Mouse (Mus musculus): ENCODE data around the gene Ccr6. TPM values are rescaled to one million over a fixed set of nuclear protein-coding genes. Genes with fewer than 3 reads are reported as not detected.

The Ccr6 gene
- not detected for polyA plus RNA-seq (2012; fragmentation: generic; extraction: Trizol)
- long read RNA-seq, experiment 1: 0 reads
- long read RNA-seq, experiment 2: 0 reads

DNA sequence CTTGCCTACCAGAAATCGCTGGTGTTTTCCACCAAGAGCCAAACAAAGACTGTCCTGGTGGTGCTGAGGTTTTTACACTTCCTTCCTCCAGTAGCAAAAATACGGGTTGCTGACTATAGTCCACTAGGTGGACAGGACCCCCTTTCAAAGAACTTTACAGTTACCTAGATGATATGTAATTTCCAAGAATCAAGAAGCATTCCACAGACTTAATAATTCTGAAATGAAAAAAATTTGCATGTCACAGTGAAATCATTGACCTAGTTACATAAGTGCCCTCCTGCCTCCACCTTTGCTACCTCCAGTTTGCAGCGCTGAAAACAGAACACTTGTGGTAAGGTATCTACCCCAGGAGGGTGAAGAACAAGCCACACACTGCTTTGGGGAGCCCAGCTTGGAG is at the start of gene Ccr6:
TSS of gene Ccr6 (plus strand) at position 301 of the 400 bp plus-strand sequence.
- Histone ChIP-seq H3K4me3 (ENCODE audit: insufficient read depth, poor library complexity, severe bottlenecking) (no peak within 1 kb of the TSS), H3K79me2 (ENCODE audit: control insufficient read depth, insufficient read depth) (no peaks in the 10 kb centered on the region), H3K27me3 (ENCODE audit: control insufficient read depth, insufficient read depth, insufficient read length) (peaks cover 67% of the 10 kb centered on the region), H3K79me3 (ENCODE audit: low read depth) (no peaks in the 10 kb centered on the region), H3ac (ENCODE audit: control insufficient read depth, insufficient read length, low read depth) (no peak within 1 kb of the TSS), H3K36me3 (ENCODE audit: control insufficient read depth, insufficient read depth) (no peaks in the 10 kb centered on the region)
- no peak for TF ChIP-seq FOSL1 (IDR thresholded peaks at IDR 0.05; ENCODE audit: insufficient read depth, low read length, poor library complexity, severe bottlenecking)
- TF ChIP-seq MYOG (IDR thresholded peaks at IDR 0.05; ENCODE audit: control insufficient read depth, extremely low read depth, insufficient read length): no peak

DNA sequence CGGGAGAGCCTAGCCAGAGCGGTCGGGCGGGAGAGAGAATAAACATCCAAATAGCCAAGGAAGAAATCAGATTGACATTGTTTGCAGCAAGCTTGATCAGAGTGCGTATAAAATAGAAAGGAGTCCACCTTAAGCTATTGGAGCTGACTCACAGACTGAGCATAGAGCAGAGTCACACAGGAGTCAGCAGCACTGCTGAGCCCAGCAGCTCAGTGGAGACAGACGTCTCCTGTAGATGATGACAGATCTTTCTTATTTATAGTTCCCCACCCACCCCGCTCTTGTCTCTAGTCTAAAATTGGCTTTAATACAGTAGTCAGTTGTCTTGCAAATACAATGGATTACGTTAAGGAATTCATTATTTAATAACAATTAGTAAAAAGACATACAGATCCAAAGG is 42.2 kb upstream of the Ccr6 start:
- Histone ChIP-seq H3K4me3 (ENCODE audit: insufficient read depth, poor library complexity, severe bottlenecking) (no peak overlapping the region), H3K79me2 (ENCODE audit: control insufficient read depth, insufficient read depth) (no peaks in the 10 kb centered on the region), H3K79me3 (ENCODE audit: low read depth) (no peaks in the 10 kb centered on the region), H3ac (ENCODE audit: control insufficient read depth, insufficient read length, low read depth) (no peak overlapping the region), H3K36me3 (ENCODE audit: control insufficient read depth, insufficient read depth) (peaks cover 78% of the 10 kb centered on the region), H3K27me3 (ENCODE audit: control insufficient read depth, insufficient read depth, insufficient read length) (no peaks in the 10 kb centered on the region)
- TF ChIP-seq CTCF (IDR thresholded peaks at IDR 0.05; ENCODE audit: control insufficient read depth, insufficient read depth, insufficient read length): no peak
- no peak for TF ChIP-seq MYOG (IDR thresholded peaks at IDR 0.05; ENCODE audit: control insufficient read depth, extremely low read depth, insufficient read length)
- no peak for TF ChIP-seq MAX (IDR thresholded peaks at IDR 0.05)

DNA sequence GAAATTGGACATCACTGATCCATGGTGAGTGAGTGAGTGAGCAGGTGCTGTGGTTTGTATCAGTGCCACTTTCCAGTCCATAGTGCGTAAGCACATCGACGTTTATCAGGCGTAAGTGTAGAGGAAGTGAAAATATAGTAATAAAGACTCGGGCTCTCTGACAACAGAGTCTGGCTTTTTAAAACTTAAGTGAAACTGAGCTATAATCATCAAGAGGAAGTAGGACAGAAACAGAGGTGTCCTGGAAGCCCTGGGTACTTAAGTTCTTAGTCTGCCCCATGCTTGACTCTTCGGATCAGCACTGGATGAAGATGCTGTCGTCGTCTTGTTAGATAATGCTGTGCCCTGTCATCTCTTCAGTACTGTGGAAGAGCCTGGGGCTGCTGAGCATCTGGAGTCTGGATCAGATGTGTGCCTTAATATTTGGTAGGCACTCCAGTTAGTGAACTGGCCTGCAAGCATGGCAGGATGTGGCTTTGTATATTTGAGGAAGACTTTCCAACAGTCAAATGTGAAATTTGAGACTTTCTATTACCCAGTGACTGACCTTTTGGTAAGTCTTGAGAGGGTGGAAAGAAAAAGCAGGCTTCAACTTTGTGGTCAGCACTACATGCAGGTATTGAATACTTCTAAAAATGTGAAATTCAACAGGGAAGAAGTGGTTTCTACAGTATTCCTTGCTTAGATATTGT is 40.0 kb upstream of the Ccr6 start:
- H3K27me3 ChIP-seq (ENCODE audit: control insufficient read depth, insufficient read depth, insufficient read length): no peaks in the 10 kb centered on the region
- H3K36me3 ChIP-seq (ENCODE audit: control insufficient read depth, insufficient read depth): peaks cover 58% of the 10 kb centered on the region
- no peaks in the 10 kb centered on the region for H3K79me3 ChIP-seq (ENCODE audit: low read depth)
- no peaks in the 10 kb centered on the region for H3K79me2 ChIP-seq (ENCODE audit: control insufficient read depth, insufficient read depth)
- no peak overlapping the region for H3ac ChIP-seq (ENCODE audit: control insufficient read depth, insufficient read length, low read depth)
- no peak overlapping the region for H3K4me3 ChIP-seq (ENCODE audit: insufficient read depth, poor library complexity, severe bottlenecking)
- TF ChIP-seq USF1 (IDR thresholded peaks at IDR 0.05; ENCODE audit: low read depth) (no peak), CTCF (IDR thresholded peaks at IDR 0.05; ENCODE audit: control insufficient read depth, insufficient read depth, insufficient read length) (no peak), CEBPB (IDR thresholded peaks at IDR 0.05; ENCODE audit: low read depth) (no peak)

DNA sequence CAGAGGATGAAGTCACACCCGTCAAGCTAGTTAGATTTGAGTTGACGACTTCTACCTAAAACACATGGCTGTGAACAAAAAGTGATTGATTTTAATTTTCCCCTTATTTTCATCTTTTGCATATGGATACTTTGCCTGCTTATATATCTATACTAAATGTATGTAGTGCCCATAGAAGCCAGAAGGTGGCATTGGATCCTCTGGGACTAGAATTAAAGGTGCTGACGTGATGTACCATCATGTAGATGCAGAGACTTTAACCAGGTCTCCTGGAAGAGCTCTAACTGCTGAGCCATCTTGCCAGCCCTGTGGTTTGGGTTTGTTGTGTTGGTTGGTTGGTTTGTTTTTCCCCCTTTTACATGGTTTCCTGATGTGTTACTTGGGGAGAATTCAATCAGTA is 38.2 kb upstream of the Ccr6 start:
- no peaks in the 10 kb centered on the region for H3K27me3 ChIP-seq (ENCODE audit: control insufficient read depth, insufficient read depth, insufficient read length)
- no peaks in the 10 kb centered on the region for H3K79me3 ChIP-seq (ENCODE audit: low read depth)
- no peaks in the 10 kb centered on the region for H3K79me2 ChIP-seq (ENCODE audit: control insufficient read depth, insufficient read depth)
- no peak overlapping the region for H3ac ChIP-seq (ENCODE audit: control insufficient read depth, insufficient read length, low read depth)
- TF ChIP-seq CEBPB (IDR thresholded peaks at IDR 0.05; ENCODE audit: low read depth) (no peak), MAX (IDR thresholded peaks at IDR 0.05) (no peak), FOSL1 (IDR thresholded peaks at IDR 0.05; ENCODE audit: insufficient read depth, low read length, poor library complexity, severe bottlenecking) (no peak), CTCF (IDR thresholded peaks at IDR 0.05; ENCODE audit: control insufficient read depth, insufficient read depth, insufficient read length) (no peak), MYOD1 (IDR thresholded peaks at IDR 0.05; ENCODE audit: control insufficient read depth, insufficient read length, low read depth) (no peak), MYOG (IDR thresholded peaks at IDR 0.05; ENCODE audit: control insufficient read depth, extremely low read depth, insufficient read length) (no peak), USF1 (IDR thresholded peaks at IDR 0.05; ENCODE audit: low read depth) (no peak)
- H3K36me3 ChIP-seq (ENCODE audit: control insufficient read depth, insufficient read depth): peaks cover 44% of the 10 kb centered on the region
- H3K4me3 ChIP-seq (ENCODE audit: insufficient read depth, poor library complexity, severe bottlenecking): no peak overlapping the region

DNA sequence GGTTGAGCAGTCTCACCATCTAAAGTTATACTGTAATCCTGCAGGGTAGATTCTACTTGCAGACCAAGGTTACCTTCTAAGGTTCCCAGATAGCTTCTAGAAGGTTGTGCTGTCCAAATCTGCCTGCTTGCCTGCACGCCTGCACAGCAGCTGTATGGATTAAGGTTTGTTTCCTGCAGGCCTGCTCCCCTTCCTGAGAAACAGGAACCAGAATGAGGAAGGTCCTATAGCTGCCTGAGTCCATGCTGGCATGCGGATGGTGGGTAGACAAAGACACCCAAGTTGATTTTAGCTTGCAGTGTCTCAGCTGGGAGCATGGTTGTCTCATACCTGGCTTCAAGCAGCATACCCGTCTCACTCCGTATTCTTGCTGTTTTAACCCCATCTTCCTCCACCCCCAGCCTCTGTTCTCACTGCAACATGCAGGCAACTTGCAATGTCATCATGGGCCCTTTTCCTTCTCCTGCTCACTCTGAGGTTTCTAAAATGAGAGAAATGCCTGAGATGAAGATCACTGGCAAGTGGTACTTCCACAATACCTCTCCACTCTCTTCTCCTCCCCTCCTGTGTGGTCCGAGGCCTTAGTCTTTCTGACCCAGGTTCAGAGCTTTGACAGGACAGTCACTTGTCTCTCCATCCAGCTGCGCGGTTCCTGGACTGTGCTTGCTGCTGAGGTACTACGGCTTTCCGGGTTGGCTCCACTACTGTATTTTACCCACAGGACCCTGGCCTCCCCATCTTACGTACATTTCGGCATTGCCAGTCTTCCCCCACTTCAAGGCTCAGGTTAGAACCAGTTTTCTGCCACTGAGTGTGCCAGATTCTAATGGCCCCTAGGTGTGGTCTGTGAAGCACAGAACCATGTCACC is 36.5 kb upstream of the Ccr6 start:
- Histone ChIP-seq H3K36me3 (ENCODE audit: control insufficient read depth, insufficient read depth) (peaks cover 27% of the 10 kb centered on the region), H3K79me2 (ENCODE audit: control insufficient read depth, insufficient read depth) (no peaks in the 10 kb centered on the region), H3K79me3 (ENCODE audit: low read depth) (no peaks in the 10 kb centered on the region), H3K4me3 (ENCODE audit: insufficient read depth, poor library complexity, severe bottlenecking) (no peak overlapping the region), H3ac (ENCODE audit: control insufficient read depth, insufficient read length, low read depth) (no peak overlapping the region), H3K27me3 (ENCODE audit: control insufficient read depth, insufficient read depth, insufficient read length) (no peaks in the 10 kb centered on the region)
- TF ChIP-seq MYOD1 (IDR thresholded peaks at IDR 0.05; ENCODE audit: control insufficient read depth, insufficient read length, low read depth): no peak
- TF ChIP-seq MYOG (IDR thresholded peaks at IDR 0.05; ENCODE audit: control insufficient read depth, extremely low read depth, insufficient read length): no peak
- no peak for TF ChIP-seq MAX (IDR thresholded peaks at IDR 0.05)
- no peak for TF ChIP-seq CTCF (IDR thresholded peaks at IDR 0.05; ENCODE audit: control insufficient read depth, insufficient read depth, insufficient read length)
- TF ChIP-seq USF1 (IDR thresholded peaks at IDR 0.05; ENCODE audit: low read depth): no peak
- TF ChIP-seq FOSL1 (IDR thresholded peaks at IDR 0.05; ENCODE audit: insufficient read depth, low read length, poor library complexity, severe bottlenecking): no peak
- TF ChIP-seq CEBPB (IDR thresholded peaks at IDR 0.05; ENCODE audit: low read depth): no peak

DNA sequence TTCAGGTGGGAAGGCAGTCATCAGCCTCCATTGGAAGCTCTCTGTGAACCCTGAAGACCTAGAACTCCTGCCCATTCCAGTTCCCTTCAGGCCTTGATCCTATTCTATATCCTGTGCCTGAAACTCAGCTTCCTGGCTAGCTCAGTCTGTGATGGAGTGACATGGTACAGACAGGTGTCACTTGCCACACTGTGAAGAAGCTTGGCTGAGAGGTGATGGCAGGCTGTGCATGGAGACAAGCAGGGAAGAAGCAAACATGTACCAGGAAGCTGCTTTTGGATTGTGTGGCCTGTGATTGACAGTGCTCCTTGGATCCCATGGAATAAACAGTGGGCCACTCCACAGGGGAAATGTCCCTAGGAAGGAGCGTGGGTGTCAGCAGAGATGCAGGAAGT is 35.9 kb upstream of the Ccr6 start:
- Histone ChIP-seq H3K27me3 (ENCODE audit: control insufficient read depth, insufficient read depth, insufficient read length) (no peaks in the 10 kb centered on the region), H3K36me3 (ENCODE audit: control insufficient read depth, insufficient read depth) (peaks cover 21% of the 10 kb centered on the region), H3K79me3 (ENCODE audit: low read depth) (no peaks in the 10 kb centered on the region), H3ac (ENCODE audit: control insufficient read depth, insufficient read length, low read depth) (no peak overlapping the region), H3K4me3 (ENCODE audit: insufficient read depth, poor library complexity, severe bottlenecking) (no peak overlapping the region), H3K79me2 (ENCODE audit: control insufficient read depth, insufficient read depth) (no peaks in the 10 kb centered on the region)
- TF ChIP-seq FOSL1 (IDR thresholded peaks at IDR 0.05; ENCODE audit: insufficient read depth, low read length, poor library complexity, severe bottlenecking) (no peak), MAX (IDR thresholded peaks at IDR 0.05) (no peak), MYOD1 (IDR thresholded peaks at IDR 0.05; ENCODE audit: control insufficient read depth, insufficient read length, low read depth) (no peak), MYOG (IDR thresholded peaks at IDR 0.05; ENCODE audit: control insufficient read depth, extremely low read depth, insufficient read length) (no peak), CTCF (IDR thresholded peaks at IDR 0.05; ENCODE audit: control insufficient read depth, insufficient read depth, insufficient read length) (no peak), USF1 (IDR thresholded peaks at IDR 0.05; ENCODE audit: low read depth) (no peak), CEBPB (IDR thresholded peaks at IDR 0.05; ENCODE audit: low read depth) (no peak)

Measured in C2C12 (cell line).